Mouse (Mus musculus): Measurements from ENCODE around the gene Pik3ca. TPM values are rescaled to one million over a fixed set of nuclear protein-coding genes. Genes with fewer than 3 reads are reported as not detected.

Gene Pik3ca
- polyA plus RNA-seq, 1 experiment from 2014 or later, result 28.5 TPM

DNA sequence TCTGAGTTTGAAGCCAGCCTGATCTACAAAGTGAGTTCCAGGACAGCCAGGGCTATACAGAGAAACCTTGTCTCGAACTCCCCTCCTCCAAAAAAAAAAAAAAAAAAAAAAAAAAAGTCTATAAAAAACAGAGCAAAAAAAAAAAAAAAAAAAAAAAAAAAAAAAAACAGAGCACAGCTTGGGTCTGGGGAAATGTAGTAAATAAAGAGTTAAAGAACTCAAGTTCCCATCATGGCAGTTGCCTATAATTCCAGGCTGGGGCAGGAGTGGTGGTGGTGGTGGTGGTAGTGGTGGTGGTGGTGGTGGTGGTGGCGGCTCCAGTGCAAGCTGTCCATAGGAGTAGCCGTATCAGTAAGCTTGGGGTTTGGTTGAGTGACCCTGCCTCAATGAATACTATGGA is 85.6 kb downstream of the Pik3ca start:
- H3K36me3 ChIP-seq (ENCODE audit: control insufficient read depth, insufficient read depth, low read length), result no peaks in the 10 kb centered on the region
- ATAC-seq (ENCODE audit: low FRiP score, low TSS enrichment) (no peak), DNase-seq (no peak)
- H3K27me3 ChIP-seq (ENCODE audit: control insufficient read depth, insufficient read depth, low read length), result no peaks in the 10 kb centered on the region
- no peak overlapping the region for H3K4me2 ChIP-seq (ENCODE audit: low read length)
- no peaks in the 10 kb centered on the region for H3K4me1 ChIP-seq (ENCODE audit: control insufficient read depth, insufficient read depth, low read length)
- no peak overlapping the region for H3K9ac ChIP-seq (replicated peaks; ENCODE audit: low read length)
- no peaks in the 10 kb centered on the region for H3K9me3 ChIP-seq (ENCODE audit: control insufficient read depth, low read length)
- WGBS, result 94% methylated on average over 3 of the region's 3 CpGs
- no peak overlapping the region for H3K4me3 ChIP-seq (replicated peaks; ENCODE audit: low read depth, low read length)
- H3K27ac ChIP-seq (replicated peaks; ENCODE audit: low read depth, low read length), result no peak overlapping the region

DNA sequence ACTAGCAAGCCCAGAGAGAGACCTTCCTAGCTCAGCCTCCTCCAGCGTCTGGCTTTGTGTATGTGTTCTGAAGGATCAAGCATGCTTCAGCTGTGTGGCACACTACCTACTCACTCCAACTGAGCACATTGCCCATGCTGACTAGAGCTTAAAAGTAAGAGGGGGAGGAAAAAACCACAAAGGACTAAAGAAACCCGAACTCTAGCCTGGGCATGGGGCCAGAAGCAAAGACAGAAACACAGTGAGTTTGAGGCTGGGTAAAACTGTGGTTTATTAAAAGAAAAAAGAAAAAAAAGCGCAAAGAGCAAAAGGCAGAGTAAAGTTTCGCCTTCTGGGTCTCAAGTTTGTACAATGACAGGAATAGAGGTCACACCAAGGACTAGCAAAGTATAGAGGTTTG is 89.1 kb downstream of the Pik3ca start:
- no peak for DNase-seq
- Histone ChIP-seq H3K36me3 (ENCODE audit: control insufficient read depth, insufficient read depth, low read length) (no peaks in the 10 kb centered on the region), H3K27ac (replicated peaks; ENCODE audit: low read depth, low read length) (no peak overlapping the region), H3K9ac (replicated peaks; ENCODE audit: low read length) (no peak overlapping the region), H3K4me3 (replicated peaks; ENCODE audit: low read depth, low read length) (no peak overlapping the region), H3K4me1 (ENCODE audit: control insufficient read depth, insufficient read depth, low read length) (no peaks in the 10 kb centered on the region), H3K9me3 (ENCODE audit: control insufficient read depth, low read length) (no peaks in the 10 kb centered on the region), H3K27me3 (ENCODE audit: control insufficient read depth, insufficient read depth, low read length) (no peaks in the 10 kb centered on the region), H3K4me2 (ENCODE audit: low read length) (no peak overlapping the region)
- no peak for ATAC-seq (ENCODE audit: low FRiP score, low TSS enrichment)
- 82% methylated on average over 4 of the region's 4 CpGs for WGBS

DNA sequence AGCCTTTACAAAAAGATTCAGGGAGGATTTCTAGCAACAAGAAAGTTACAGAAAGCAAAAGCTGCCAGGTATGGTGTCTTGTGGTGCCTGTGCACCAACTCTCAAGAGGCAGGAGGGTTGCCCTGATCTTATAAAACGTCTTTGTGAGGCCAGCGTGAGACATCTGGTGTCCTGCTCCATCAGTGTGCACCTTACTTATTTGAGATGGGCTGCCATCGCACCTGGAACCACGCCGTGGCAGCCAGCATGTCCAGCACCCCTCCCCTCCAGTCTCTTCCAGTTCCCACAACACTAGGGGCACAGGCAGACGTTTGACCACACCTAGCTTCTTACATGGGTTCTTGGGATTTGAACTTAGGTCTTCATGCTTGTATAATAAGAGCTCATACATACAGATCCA is 90.7 kb downstream of the Pik3ca start:
- ATAC-seq (ENCODE audit: low FRiP score, low TSS enrichment) (no peak), DNase-seq (no peak)
- H3K36me3 ChIP-seq (ENCODE audit: control insufficient read depth, insufficient read depth, low read length), result no peaks in the 10 kb centered on the region
- H3K27ac ChIP-seq (replicated peaks; ENCODE audit: low read depth, low read length), result no peak overlapping the region
- H3K9ac ChIP-seq (replicated peaks; ENCODE audit: low read length), result no peak overlapping the region
- H3K9me3 ChIP-seq (ENCODE audit: control insufficient read depth, low read length), result no peaks in the 10 kb centered on the region
- no peaks in the 10 kb centered on the region for H3K4me1 ChIP-seq (ENCODE audit: control insufficient read depth, insufficient read depth, low read length)
- WGBS, result 81% methylated on average over 6 of the region's 6 CpGs
- no peaks in the 10 kb centered on the region for H3K27me3 ChIP-seq (ENCODE audit: control insufficient read depth, insufficient read depth, low read length)
- no peak overlapping the region for H3K4me2 ChIP-seq (ENCODE audit: low read length)
- no peak overlapping the region for H3K4me3 ChIP-seq (replicated peaks; ENCODE audit: low read depth, low read length)

DNA sequence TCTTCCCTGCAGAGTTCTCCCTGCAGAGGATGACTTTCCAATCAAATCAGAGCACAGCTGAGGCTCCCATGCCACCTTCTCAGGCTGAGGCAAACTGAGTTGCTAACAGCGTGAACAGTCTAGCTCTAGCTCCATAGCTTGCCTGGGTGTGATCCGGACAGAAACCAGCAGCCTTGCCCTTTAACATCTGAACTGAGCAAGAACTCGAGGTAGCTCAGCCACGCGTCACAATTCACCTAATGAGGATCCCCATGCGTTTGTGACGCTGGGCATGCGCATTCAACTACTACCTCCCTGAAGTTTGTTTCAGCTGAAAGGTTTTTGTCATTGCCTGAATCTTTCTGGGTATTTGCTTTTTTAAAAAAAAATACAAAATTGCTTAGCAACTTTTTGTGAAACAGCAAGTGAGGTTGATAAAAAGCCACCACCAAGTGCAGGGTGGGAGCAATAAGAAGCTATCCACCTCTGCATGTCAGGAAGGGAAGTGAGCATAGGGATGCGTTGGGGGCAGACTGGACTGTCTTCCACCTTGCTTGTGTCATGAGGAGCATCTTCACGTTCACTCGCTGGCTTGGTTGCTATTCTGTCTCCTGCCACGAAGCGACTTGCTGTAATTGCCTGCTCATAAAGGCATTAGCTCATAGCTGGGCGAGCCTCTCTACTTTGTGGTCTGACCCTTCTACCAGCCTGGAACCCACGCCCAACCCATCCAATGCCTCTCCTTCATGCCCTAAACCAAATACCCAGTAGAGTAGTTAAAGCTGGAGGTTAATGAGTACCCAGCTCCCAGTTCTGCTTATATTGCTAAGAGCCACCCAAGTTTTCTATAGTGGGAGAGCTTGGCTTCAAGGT is 92.8 kb downstream of the Pik3ca start:
- H3K9me3 ChIP-seq (ENCODE audit: control insufficient read depth, low read length), result no peaks in the 10 kb centered on the region
- no peak for DNase-seq
- H3K4me2 ChIP-seq (ENCODE audit: low read length), result no peak overlapping the region
- no peaks in the 10 kb centered on the region for H3K36me3 ChIP-seq (ENCODE audit: control insufficient read depth, insufficient read depth, low read length)
- no peak overlapping the region for H3K27ac ChIP-seq (replicated peaks; ENCODE audit: low read depth, low read length)
- H3K9ac ChIP-seq (replicated peaks; ENCODE audit: low read length), result no peak overlapping the region
- 87% methylated on average over 15 of the region's 15 CpGs for WGBS
- ATAC-seq (ENCODE audit: low FRiP score, low TSS enrichment), result no peak
- no peaks in the 10 kb centered on the region for H3K4me1 ChIP-seq (ENCODE audit: control insufficient read depth, insufficient read depth, low read length)
- H3K4me3 ChIP-seq (replicated peaks; ENCODE audit: low read depth, low read length), result no peak overlapping the region
- no peaks in the 10 kb centered on the region for H3K27me3 ChIP-seq (ENCODE audit: control insufficient read depth, insufficient read depth, low read length)

DNA sequence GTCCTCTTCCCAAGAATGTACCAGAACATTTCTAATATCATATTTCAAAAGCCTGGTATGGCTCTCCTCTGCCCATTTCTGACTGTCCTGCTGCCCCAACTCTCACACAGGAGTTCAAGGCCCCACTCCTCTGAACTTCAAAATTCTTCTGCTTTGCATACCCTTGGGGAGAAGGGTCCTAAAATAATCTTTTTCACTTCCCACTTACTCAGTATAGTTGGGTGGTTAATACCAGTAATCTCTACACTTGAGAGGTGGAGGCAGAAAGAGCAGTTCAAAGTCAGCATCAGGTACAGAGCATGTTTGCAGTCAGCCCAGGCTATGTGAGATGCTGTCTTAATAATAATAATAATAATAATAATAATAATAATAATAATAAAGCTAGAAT is 93.5 kb downstream of the Pik3ca start:
- ATAC-seq (ENCODE audit: low FRiP score, low TSS enrichment), result no peak
- H3K27me3 ChIP-seq (ENCODE audit: control insufficient read depth, insufficient read depth, low read length), result no peaks in the 10 kb centered on the region
- H3K4me1 ChIP-seq (ENCODE audit: control insufficient read depth, insufficient read depth, low read length), result no peaks in the 10 kb centered on the region
- no peaks in the 10 kb centered on the region for H3K36me3 ChIP-seq (ENCODE audit: control insufficient read depth, insufficient read depth, low read length)
- no peak overlapping the region for H3K27ac ChIP-seq (replicated peaks; ENCODE audit: low read depth, low read length)
- no peak overlapping the region for H3K4me2 ChIP-seq (ENCODE audit: low read length)
- H3K4me3 ChIP-seq (replicated peaks; ENCODE audit: low read depth, low read length), result no peak overlapping the region
- no peak for DNase-seq
- no peaks in the 10 kb centered on the region for H3K9me3 ChIP-seq (ENCODE audit: control insufficient read depth, low read length)
- no peak overlapping the region for H3K9ac ChIP-seq (replicated peaks; ENCODE audit: low read length)

DNA sequence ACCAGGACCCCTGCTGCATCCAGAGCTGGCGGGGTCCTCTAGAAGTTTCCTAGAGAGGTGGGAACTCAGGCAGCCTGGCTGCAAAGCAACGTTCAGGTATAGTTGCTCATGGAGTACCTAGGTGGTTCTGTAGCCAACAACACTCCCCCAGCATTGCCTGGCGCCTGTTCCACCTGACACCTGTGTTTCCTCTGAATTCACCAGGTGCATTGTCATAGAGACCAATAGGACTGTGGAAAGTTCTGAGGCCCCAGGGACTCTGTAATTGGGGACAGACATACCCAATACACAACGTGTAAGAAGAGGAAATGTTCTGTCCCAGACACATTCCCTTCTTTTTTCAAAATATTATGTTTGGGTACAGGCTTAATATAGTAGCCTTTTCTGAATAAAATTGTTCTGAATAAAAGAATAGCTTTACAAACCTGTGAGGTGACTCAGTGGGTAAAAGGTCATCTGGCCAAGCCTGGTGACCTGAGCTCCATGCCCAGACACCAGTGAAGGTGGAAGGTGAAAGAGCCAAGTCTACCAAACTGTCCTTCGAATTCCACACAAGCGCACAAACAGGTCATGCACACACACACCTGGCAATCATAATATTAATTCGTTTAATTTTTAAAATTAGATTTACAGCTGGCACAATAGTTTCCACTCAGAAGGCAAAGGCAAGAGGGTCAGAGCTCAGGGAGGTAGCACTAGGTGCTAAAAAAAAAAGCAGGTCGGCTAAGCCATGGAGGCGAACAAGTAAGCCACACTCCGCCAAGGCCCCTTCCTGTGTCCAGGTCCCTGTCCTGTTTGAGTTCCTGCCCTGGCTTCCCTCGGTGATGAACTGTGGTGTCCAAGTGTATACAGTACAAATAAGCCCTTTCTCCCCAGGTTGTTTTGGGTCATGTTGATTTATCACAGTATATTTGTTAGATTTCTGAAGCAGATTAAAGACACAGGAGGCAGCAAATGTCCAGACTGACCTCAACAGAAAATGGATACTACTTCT is 94.9 kb downstream of the Pik3ca start, which contains the start of gene Kcnmb3:
Gene Kcnmb3 (minus strand): TSS at position 135 of the 994 bp plus-strand sequence.
- no peak within 1 kb of the TSS for H3K9ac ChIP-seq (replicated peaks; ENCODE audit: low read length)
- H3K4me2 ChIP-seq (ENCODE audit: low read length), result no peak within 1 kb of the TSS
- no peak for ATAC-seq (ENCODE audit: low FRiP score, low TSS enrichment)
- 84% methylated on average over 11 of the region's 11 CpGs for WGBS
- H3K4me1 ChIP-seq (ENCODE audit: control insufficient read depth, insufficient read depth, low read length), result no peaks in the 10 kb centered on the region
- H3K36me3 ChIP-seq (ENCODE audit: control insufficient read depth, insufficient read depth, low read length), result no peaks in the 10 kb centered on the region
- H3K4me3 ChIP-seq (replicated peaks; ENCODE audit: low read depth, low read length), result no peak within 1 kb of the TSS
- H3K9me3 ChIP-seq (ENCODE audit: control insufficient read depth, low read length), result no peaks in the 10 kb centered on the region
- H3K27me3 ChIP-seq (ENCODE audit: control insufficient read depth, insufficient read depth, low read length), result no peaks in the 10 kb centered on the region
- no peak within 1 kb of the TSS for H3K27ac ChIP-seq (replicated peaks; ENCODE audit: low read depth, low read length)
- DNase-seq, result no peak

DNA sequence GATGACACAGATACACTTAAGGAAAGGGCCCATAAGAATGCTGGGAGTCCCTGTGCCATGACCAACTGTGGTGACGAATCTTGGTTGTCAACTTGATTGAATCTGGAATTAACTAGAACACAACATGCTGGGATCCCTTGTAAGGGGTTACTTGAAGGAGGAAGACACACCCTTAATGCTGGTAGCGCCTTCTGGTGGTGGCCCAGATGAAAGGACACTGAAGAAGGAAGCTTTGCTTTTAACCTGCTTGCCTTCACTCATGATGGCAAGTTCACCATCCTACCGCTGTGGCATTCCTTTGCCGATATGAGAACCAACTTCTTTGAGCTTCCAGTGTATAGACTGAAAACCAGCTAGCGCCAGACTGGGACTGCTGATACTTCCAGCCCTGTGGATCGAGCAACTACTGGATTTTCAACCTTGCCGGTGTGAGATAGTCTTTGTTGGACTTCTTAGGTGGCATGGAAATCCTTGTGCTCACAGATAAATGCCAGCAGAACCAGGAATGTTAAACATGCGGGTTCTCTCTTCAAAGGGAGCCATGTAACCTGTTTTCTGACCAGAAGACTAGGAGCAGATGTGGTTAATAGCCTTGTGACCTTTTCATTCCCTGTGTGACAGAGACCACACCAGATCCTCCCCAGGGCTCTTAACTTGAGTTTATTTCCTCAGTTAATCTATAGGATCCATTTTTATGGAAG is 97.1 kb downstream of the Pik3ca start:
- Histone ChIP-seq H3K9ac (replicated peaks; ENCODE audit: low read length) (no peak overlapping the region), H3K4me3 (replicated peaks; ENCODE audit: low read depth, low read length) (no peak overlapping the region), H3K27me3 (ENCODE audit: control insufficient read depth, insufficient read depth, low read length) (no peaks in the 10 kb centered on the region), H3K4me1 (ENCODE audit: control insufficient read depth, insufficient read depth, low read length) (no peaks in the 10 kb centered on the region), H3K4me2 (ENCODE audit: low read length) (no peak overlapping the region), H3K27ac (replicated peaks; ENCODE audit: low read depth, low read length) (no peak overlapping the region), H3K36me3 (ENCODE audit: control insufficient read depth, insufficient read depth, low read length) (no peaks in the 10 kb centered on the region), H3K9me3 (ENCODE audit: control insufficient read depth, low read length) (no peaks in the 10 kb centered on the region)
- DNase-seq, result no peak
- no peak for ATAC-seq (ENCODE audit: low FRiP score, low TSS enrichment)
- 85% methylated on average over 8 of the region's 8 CpGs for WGBS

DNA sequence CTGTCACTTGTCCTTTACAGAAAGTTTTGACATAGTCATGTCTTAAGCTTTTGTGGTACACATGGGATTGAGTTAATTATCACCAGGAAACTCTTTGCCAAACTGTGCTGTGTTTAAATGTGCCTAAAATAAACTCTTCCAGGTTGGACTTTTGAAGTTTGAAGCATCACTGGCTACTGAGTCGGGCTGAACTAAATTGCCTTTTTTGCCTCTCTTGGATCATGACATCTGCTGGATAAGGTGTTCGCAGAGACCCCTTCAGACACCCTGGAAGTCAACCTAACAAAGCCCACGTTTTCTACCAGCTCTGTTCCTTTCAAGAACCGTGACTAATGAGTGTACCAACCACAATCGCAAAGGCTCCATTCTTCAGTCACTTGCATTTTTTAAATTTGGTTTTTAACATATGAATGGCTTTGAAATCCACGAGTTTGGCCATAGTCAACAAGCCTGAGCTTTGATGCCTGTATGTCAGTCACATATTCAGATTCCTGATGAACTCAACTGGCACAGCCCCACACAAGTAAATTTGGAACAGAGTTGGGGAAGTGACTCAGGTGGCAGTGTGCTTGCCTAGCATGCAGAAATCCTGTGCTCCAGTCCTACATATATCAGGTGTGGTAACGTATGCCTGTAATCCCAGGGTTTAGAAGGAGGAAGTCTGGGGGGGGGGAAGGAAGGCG is 97.8 kb downstream of the Pik3ca start:
- no peaks in the 10 kb centered on the region for H3K4me1 ChIP-seq (ENCODE audit: control insufficient read depth, insufficient read depth, low read length)
- no peak overlapping the region for H3K4me3 ChIP-seq (replicated peaks; ENCODE audit: low read depth, low read length)
- H3K27me3 ChIP-seq (ENCODE audit: control insufficient read depth, insufficient read depth, low read length), result no peaks in the 10 kb centered on the region
- H3K27ac ChIP-seq (replicated peaks; ENCODE audit: low read depth, low read length), result no peak overlapping the region
- no peak overlapping the region for H3K4me2 ChIP-seq (ENCODE audit: low read length)
- DNase-seq (peak; percentile 17), ATAC-seq (ENCODE audit: low FRiP score, low TSS enrichment) (no peak; the same call in 1 of the 2 replicates)
- no peaks in the 10 kb centered on the region for H3K36me3 ChIP-seq (ENCODE audit: control insufficient read depth, insufficient read depth, low read length)
- no peak overlapping the region for H3K9ac ChIP-seq (replicated peaks; ENCODE audit: low read length)
- 23% methylated on average over 8 of the region's 8 CpGs for WGBS
- no peaks in the 10 kb centered on the region for H3K9me3 ChIP-seq (ENCODE audit: control insufficient read depth, low read length)
